Mouse (Mus musculus) lung, postnatal 0 days (tissue): ENCODE data around the gene Ccdc155. TPM values are rescaled to one million over a fixed set of nuclear protein-coding genes. Genes with fewer than 3 reads are reported as not detected.

ENCODE experiments used
- ATAC-seq: fragments of 200-750 bp; cut with Nextera tagmentation; 2 replicates; pipeline ENCODE4 v1.8.0; 2017; ENCODE audit warnings: moderate library complexity
- DNase-seq: peaks from one replicate; pipeline ENCODE4 v3.0.0-alpha.2; 2016; ENCODE audit warnings: low spot score
- H3K27ac ChIP-seq: fragments of 300-500 bp; sonication (generic); 2 replicates; pipeline ENCODE4 v1.5.1; 2014; ENCODE audit warnings: antibody characterized with exemption, mild to moderate bottlenecking, low read length, mixed read lengths
- H3K27me3 ChIP-seq: fragments of 300-500 bp; sonication (generic); replicated peaks from 2 replicates; pipeline ENCODE4 v1.6.1; 2014; ENCODE audit warnings: low read length, mixed read lengths; ENCODE audit not compliant: insufficient read depth
- H3K36me3 ChIP-seq: fragments of 300-500 bp; sonication (generic); 2 replicates; pipeline ENCODE4 v1.6.1; 2014; ENCODE audit warnings: low read length, mixed read lengths; ENCODE audit not compliant: insufficient read depth
- H3K4me1 ChIP-seq: fragments of 300-500 bp; sonication (generic); 2 replicates; pipeline ENCODE4 v1.6.1; 2014; ENCODE audit warnings: antibody characterized with exemption, low read depth, low read length, mixed read lengths; ENCODE audit not compliant: insufficient read depth
- H3K4me2 ChIP-seq: fragments of 300-500 bp; sonication (generic); replicated peaks from 2 replicates; pipeline ENCODE4 v1.6.1; 2014; ENCODE audit warnings: low read depth, mild to moderate bottlenecking, low read length, moderate library complexity, mixed read lengths
- H3K4me3 ChIP-seq: fragments of 300-500 bp; sonication (generic); 2 replicates; pipeline ENCODE4 v1.5.1; 2014; ENCODE audit warnings: low read depth, low read length
- H3K9ac ChIP-seq: fragments of 300-500 bp; sonication (generic); replicated peaks from 2 replicates; pipeline ENCODE4 v1.6.1; 2014; ENCODE audit warnings: low read depth, mild to moderate bottlenecking
- H3K9me3 ChIP-seq: fragments of 300-500 bp; sonication (generic); 2 replicates; pipeline ENCODE4 v1.6.1; 2016; ENCODE audit warnings: low read length, mixed read lengths
- CTCF ChIP-seq: IDR thresholded peaks from 2 replicates; pipeline ENCODE4 v1.5.1; 2016; ENCODE audit warnings: antibody characterized with exemption, mild to moderate bottlenecking
- EP300 ChIP-seq: IDR thresholded peaks from 2 replicates; pipeline ENCODE4 v1.6.1; 2016; ENCODE audit warnings: antibody characterized with exemption, mild to moderate bottlenecking, control low read depth
- WGBS: fragments of 180-500 bp; shearing (Covaris S2); extraction: QIAGEN DNeasy Blood & Tissue Kit; methylation state at CpG from one replicate; pipeline ENCODE4 v1.1.7; 2014; 5-methylcytosine and 5-hydroxymethylcytosine counted together
- polyA plus RNA-seq: library from polyadenylated mRNA; unstranded; fragments of >200 nt; fragmentation: Nextera tagmentation; extraction: Ambion mirVana; gene quantifications from 2 replicates; pipeline ENCODE4 v1.2.1, GENCODE M21; 2015

Ccdc155 gene
- polyA plus RNA-seq, 1 experiment from 2014 or later, result 2.7 TPM

DNA sequence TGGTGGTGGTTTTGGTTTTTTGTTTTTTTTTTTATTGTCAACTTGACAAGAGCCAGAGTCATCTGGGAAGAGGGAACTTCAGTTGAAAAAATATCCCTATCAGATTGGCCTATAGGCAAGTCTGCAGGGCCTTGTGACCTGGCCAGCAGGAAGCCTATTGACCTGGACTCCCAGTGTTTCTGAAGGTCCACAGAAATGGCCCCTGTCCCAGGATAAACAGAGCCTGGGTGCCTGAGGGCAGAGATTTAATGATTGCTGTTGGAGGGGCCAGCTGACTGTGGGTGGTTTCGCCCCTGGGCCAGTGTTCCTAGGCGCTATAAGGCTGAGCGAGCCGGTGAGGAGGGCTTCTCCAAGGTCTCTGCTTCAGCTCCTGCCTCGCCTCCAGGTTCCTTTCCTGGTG is 9.0 kb upstream of the Ccdc155 start:
- Histone ChIP-seq H3K27me3 (peaks cover 4% of the 10 kb centered on the region; the same call in 1 of the 2 replicates), H3K9me3 (no peaks in the 10 kb centered on the region), H3K4me3 (no peak overlapping the region), H3K9ac (no peak overlapping the region), H3K4me2 (no peak overlapping the region), H3K36me3 (no peaks in the 10 kb centered on the region), H3K27ac (no peak overlapping the region), H3K4me1 (peaks cover 4% of the 10 kb centered on the region)
- TF ChIP-seq CTCF (no peak), EP300 (no peak)
- DNase-seq (no peak), ATAC-seq (no peak)
- 68% methylated on average over 5 of the region's 5 CpGs for WGBS

DNA sequence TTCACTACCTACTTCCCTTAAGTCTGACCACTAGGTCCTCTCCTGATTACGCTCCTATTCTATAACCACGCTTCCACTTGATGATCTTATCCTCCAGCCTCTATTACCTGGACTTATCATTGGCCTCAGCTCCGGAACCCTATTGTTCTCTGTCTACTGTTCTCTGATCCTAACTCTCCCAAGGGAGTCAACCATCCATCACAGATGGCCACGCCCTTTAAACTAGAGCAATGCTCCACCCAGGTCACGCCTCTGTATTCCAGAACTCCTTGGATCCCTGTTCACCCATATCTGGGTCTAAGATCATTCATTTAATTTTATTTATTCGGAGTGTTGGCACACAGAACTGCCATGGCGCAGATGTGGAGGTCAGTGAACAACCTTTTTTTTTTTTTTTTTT is 7.7 kb upstream of the Ccdc155 start:
- ATAC-seq (no peak), DNase-seq (no peak)
- Histone ChIP-seq H3K9ac (no peak overlapping the region), H3K36me3 (no peaks in the 10 kb centered on the region), H3K4me1 (peaks cover 4% of the 10 kb centered on the region), H3K4me3 (no peak overlapping the region), H3K9me3 (no peaks in the 10 kb centered on the region), H3K27ac (no peak overlapping the region), H3K4me2 (no peak overlapping the region), H3K27me3 (peaks cover 4% of the 10 kb centered on the region; the same call in 1 of the 2 replicates)
- 72% methylated on average over 7 of the region's 7 CpGs for WGBS
- TF ChIP-seq EP300, result no peak
- TF ChIP-seq CTCF, result no peak

GRCm38 (mm10) chr7:45211851-45212251 is 7.2 kb upstream of the Ccdc155 start, which contains the start of gene Dkkl1:
Gene Dkkl1, minus strand, starts transcription at chr7:45212147.
- Histone ChIP-seq H3K9ac (no peak within 1 kb of the TSS), H3K27me3 (peaks cover 4% of the 10 kb centered on the region; the same call in 1 of the 2 replicates), H3K4me1 (peaks cover 1% of the 10 kb centered on the region), H3K27ac (no peak within 1 kb of the TSS), H3K9me3 (no peaks in the 10 kb centered on the region), H3K36me3 (no peaks in the 10 kb centered on the region), H3K4me3 (no peak within 1 kb of the TSS), H3K4me2 (peak within 1 kb of the TSS; percentile 36)
- WGBS, result 3% methylated on average over 17 of the region's 17 CpGs
- ATAC-seq (peak; percentile 30), DNase-seq (peak; percentile 32)
- TF ChIP-seq EP300 (no peak), CTCF (no peak)

- ATAC-seq (no peak), DNase-seq (no peak)
- Histone ChIP-seq H3K4me2 (no peak overlapping the region), H3K27ac (no peak overlapping the region), H3K27me3 (peaks cover 4% of the 10 kb centered on the region; the same call in 1 of the 2 replicates), H3K4me1 (no peaks in the 10 kb centered on the region; the same call in 1 of the 2 replicates), H3K9ac (no peak overlapping the region), H3K4me3 (no peak overlapping the region), H3K36me3 (no peaks in the 10 kb centered on the region), H3K9me3 (no peaks in the 10 kb centered on the region)
- WGBS, result 42% methylated on average over 10 of the region's 10 CpGs
- no peak for TF ChIP-seq EP300
- no peak for TF ChIP-seq CTCF
Observed at GRCm38 (mm10) chr7:45211070-45211469, 6.4 kb upstream of the Ccdc155 start.

DNA sequence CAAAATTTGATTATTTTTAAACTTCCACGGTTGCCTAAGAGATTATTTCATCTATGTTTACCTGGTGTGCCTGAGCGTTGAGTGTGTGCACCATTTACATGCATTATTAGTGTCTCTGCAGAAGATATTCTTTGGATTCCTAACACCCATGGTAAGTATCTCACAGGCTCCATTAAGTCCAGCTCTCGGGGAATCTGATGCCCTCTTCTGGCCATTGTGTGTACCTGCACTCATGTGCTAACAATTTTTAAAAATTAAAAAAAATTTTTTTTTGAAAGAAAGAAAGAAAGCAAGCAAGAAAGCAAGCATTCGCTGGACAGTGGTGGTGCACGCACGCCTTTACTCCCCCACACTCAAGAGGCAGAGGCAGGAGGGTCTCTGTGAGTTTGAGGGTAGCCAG is 3.6 kb upstream of the Ccdc155 start:
- ATAC-seq (no peak), DNase-seq (no peak)
- Histone ChIP-seq H3K36me3 (no peaks in the 10 kb centered on the region), H3K27me3 (peaks cover 4% of the 10 kb centered on the region; the same call in 1 of the 2 replicates), H3K9ac (no peak overlapping the region), H3K9me3 (no peaks in the 10 kb centered on the region), H3K27ac (no peak overlapping the region), H3K4me2 (no peak overlapping the region), H3K4me1 (no peaks in the 10 kb centered on the region; the same call in 1 of the 2 replicates), H3K4me3 (no peak overlapping the region)
- 71% methylated on average over 6 of the region's 6 CpGs for WGBS
- TF ChIP-seq CTCF, result no peak

DNA sequence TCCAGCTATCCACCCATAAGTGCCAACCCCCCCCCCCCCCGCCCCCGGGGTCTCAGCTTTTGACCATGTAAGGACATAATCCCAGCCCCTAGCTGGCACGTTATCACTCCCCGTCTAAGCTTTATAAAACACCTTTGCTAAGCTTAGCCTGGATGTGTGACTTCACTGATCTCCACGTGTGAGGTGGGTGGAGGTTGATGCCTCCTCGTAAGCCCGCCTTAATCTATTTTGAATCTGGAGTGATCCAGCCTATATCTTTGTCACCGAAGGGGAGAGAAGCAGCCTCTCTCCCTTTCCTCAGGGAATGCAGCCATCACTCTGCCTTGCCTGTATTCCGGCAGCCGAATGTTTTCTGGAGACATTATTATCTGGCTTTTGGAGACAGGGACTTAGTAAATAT is 2.0 kb downstream of the Ccdc155 start:
- WGBS, result 30% methylated on average over 8 of the region's 10 CpGs
- Histone ChIP-seq H3K4me2 (no peak overlapping the region), H3K9me3 (no peaks in the 10 kb centered on the region), H3K9ac (no peak overlapping the region), H3K27ac (no peak overlapping the region), H3K4me3 (no peak overlapping the region), H3K4me1 (no peaks in the 10 kb centered on the region), H3K36me3 (no peaks in the 10 kb centered on the region), H3K27me3 (no peaks in the 10 kb centered on the region)
- ATAC-seq, result no peak
- TF ChIP-seq CTCF (no peak), EP300 (no peak)
- no peak for DNase-seq

DNA sequence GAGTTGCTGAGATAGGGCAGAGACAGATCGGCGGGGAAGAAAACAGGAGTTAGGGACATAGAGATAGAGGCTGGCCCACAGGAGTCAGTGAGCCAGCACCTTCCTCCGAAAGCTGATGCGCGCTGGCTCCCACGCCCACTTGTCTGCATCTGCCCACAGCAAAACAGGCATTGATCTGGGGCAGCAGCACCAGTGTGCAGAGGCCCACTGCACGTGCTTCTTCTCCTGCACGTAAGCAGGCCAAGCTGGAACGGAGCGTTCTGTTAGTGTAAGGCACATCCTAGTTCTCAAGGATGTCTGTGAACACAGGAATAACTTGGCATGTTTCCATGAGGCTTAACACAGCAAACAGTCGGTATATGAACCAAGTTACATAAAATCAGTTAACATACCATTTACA is 5.7 kb downstream of the Ccdc155 start:
- Histone ChIP-seq H3K4me1 (no peaks in the 10 kb centered on the region), H3K27ac (no peak overlapping the region), H3K27me3 (no peaks in the 10 kb centered on the region), H3K9ac (no peak overlapping the region), H3K4me2 (no peak overlapping the region), H3K4me3 (no peak overlapping the region), H3K9me3 (no peaks in the 10 kb centered on the region), H3K36me3 (no peaks in the 10 kb centered on the region)
- 66% methylated on average over 11 of the region's 11 CpGs for WGBS
- TF ChIP-seq EP300 (no peak), CTCF (no peak)
- ATAC-seq (no peak), DNase-seq (no peak)
